Mouse (Mus musculus): ENCODE measurements around the gene Rfx4. TPM values are rescaled to one million over a fixed set of nuclear protein-coding genes. Genes with fewer than 3 reads are reported as not detected.
A peak's percentile ranks its signal among the peaks of the same experiment; 100 is the strongest.

Rfx4 gene
- polyA plus RNA-seq, 1 experiment: not detected

DNA sequence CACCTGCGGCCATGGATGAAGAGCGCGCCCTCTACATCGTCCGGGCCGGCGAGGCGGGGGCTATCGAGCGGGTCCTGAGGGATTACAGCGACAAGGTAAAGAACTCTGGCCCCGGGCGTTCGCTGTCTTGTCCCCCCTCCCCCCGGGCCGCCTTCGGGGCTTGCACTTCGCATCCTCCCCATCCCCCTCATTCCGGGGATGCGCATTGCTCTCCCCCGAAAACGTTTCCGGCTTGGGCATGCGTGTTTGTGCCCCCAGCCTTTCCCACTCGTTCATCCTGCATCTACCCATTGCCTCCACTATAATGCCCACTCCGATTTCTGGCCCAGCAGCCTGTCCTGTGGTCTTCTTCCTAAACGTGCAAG, 161.9 kb downstream of the Rfx4 start:
- under 1% methylated on average over 27 of the region's 27 CpGs for WGBS
- TF ChIP-seq POLR2A (IDR thresholded peaks at IDR 0.05; ENCODE audit: borderline replicate concordance, control insufficient read depth, low read depth, low read length): no peak
- TF ChIP-seq CTCF (IDR thresholded peaks at IDR 0.05; ENCODE audit: control insufficient read depth, insufficient read depth, low read length): no peak
- H3K27ac ChIP-seq (ENCODE audit: control insufficient read depth, insufficient read depth, low read depth, low read length, poor library complexity): peak overlapping the region; percentile 82
- no peaks in the 10 kb centered on the region; the same call in 1 of the 2 replicates for H3K4me1 ChIP-seq (ENCODE audit: control insufficient read depth, insufficient read depth, low read length)
- peak overlapping the region; percentile 73 for H3K4me3 ChIP-seq (replicated peaks; ENCODE audit: control insufficient read depth, low read depth, low read length)

DNA sequence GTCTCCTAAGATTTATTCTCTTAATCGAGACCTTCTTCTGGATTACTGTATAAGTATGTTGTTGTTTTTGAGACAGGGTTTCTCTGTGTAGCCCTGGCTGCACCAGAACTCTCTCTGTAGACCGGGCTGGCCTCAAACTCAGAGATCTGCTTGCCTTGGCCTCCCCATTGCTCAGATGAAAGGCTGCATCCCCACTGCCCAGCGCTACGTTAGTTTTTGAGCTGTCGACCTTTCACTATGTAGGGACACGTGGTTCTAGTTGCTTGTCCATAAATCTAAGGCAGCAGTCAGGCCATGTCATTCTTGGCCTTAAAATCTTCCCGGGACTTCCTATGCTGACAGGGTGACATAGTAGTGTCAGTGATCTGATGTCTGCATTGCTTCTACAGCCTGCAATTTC, 170.5 kb downstream of the Rfx4 start:
- no peak overlapping the region for H3K4me3 ChIP-seq (replicated peaks; ENCODE audit: control insufficient read depth, low read depth, low read length)
- H3K4me1 ChIP-seq (ENCODE audit: control insufficient read depth, insufficient read depth, low read length): no peaks in the 10 kb centered on the region
- H3K27ac ChIP-seq (ENCODE audit: control insufficient read depth, insufficient read depth, low read depth, low read length, poor library complexity): no peak overlapping the region
- WGBS: 85% methylated on average over 7 of the region's 7 CpGs
- TF ChIP-seq CTCF (IDR thresholded peaks at IDR 0.05; ENCODE audit: control insufficient read depth, insufficient read depth, low read length) (no peak), POLR2A (IDR thresholded peaks at IDR 0.05; ENCODE audit: borderline replicate concordance, control insufficient read depth, low read depth, low read length) (no peak)

GRCm38 (mm10) chr10:84926885-84927284, 171.0 kb downstream of the Rfx4 start:
- 84% methylated on average over 4 of the region's 4 CpGs for WGBS
- TF ChIP-seq POLR2A (IDR thresholded peaks at IDR 0.05; ENCODE audit: borderline replicate concordance, control insufficient read depth, low read depth, low read length) (no peak), CTCF (IDR thresholded peaks at IDR 0.05; ENCODE audit: control insufficient read depth, insufficient read depth, low read length) (no peak)
- Histone ChIP-seq H3K4me1 (ENCODE audit: control insufficient read depth, insufficient read depth, low read length) (no peaks in the 10 kb centered on the region), H3K27ac (ENCODE audit: control insufficient read depth, insufficient read depth, low read depth, low read length, poor library complexity) (no peak overlapping the region), H3K4me3 (replicated peaks; ENCODE audit: control insufficient read depth, low read depth, low read length) (no peak overlapping the region)

DNA sequence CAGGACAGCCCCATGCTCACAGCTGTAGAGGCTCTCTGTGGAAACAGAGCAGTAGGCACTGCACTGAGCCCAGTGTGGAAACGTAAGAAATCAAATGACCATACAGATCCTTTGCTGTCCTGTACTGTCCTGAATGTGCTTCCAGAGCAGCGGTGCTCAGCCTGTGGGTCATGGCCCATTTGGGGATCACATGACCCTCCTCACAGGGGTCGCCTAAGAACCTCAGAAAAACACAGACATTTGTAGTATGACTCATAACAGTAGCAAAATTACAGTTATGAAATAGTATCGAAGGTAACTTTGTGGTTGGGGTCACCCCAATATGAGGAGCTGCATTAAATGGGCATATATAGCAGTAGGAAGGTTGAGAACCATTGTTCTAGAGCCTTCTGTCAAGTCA, 172.6 kb downstream of the Rfx4 start:
- H3K27ac ChIP-seq (ENCODE audit: control insufficient read depth, insufficient read depth, low read depth, low read length, poor library complexity): no peak overlapping the region
- no peak overlapping the region for H3K4me3 ChIP-seq (replicated peaks; ENCODE audit: control insufficient read depth, low read depth, low read length)
- WGBS: 81% methylated on average over 4 of the region's 4 CpGs
- no peaks in the 10 kb centered on the region for H3K4me1 ChIP-seq (ENCODE audit: control insufficient read depth, insufficient read depth, low read length)
- TF ChIP-seq CTCF (IDR thresholded peaks at IDR 0.05; ENCODE audit: control insufficient read depth, insufficient read depth, low read length) (no peak), POLR2A (IDR thresholded peaks at IDR 0.05; ENCODE audit: borderline replicate concordance, control insufficient read depth, low read depth, low read length) (no peak)

GRCm38 (mm10) chr10:84935553-84936209, 179.8 kb downstream of the Rfx4 start:
- Histone ChIP-seq H3K4me3 (replicated peaks; ENCODE audit: control insufficient read depth, low read depth, low read length) (peak overlapping the region; percentile 11), H3K27ac (ENCODE audit: control insufficient read depth, insufficient read depth, low read depth, low read length, poor library complexity) (peak overlapping the region; percentile 56), H3K4me1 (ENCODE audit: control insufficient read depth, insufficient read depth, low read length) (peaks cover 3% of the 10 kb centered on the region; the same call in 1 of the 2 replicates)
- WGBS: 52% methylated on average over 7 of the region's 7 CpGs
- TF ChIP-seq POLR2A (IDR thresholded peaks at IDR 0.05; ENCODE audit: borderline replicate concordance, control insufficient read depth, low read depth, low read length) (no peak), CTCF (IDR thresholded peaks at IDR 0.05; ENCODE audit: control insufficient read depth, insufficient read depth, low read length) (no peak)

GRCm38 (mm10) chr10:84936832-84937515, 181.1 kb downstream of the Rfx4 start:
- TF ChIP-seq POLR2A (IDR thresholded peaks at IDR 0.05; ENCODE audit: borderline replicate concordance, control insufficient read depth, low read depth, low read length) (no peak), CTCF (IDR thresholded peaks at IDR 0.05; ENCODE audit: control insufficient read depth, insufficient read depth, low read length) (no peak)
- WGBS: 72% methylated on average over 4 of the region's 4 CpGs
- Histone ChIP-seq H3K4me3 (replicated peaks; ENCODE audit: control insufficient read depth, low read depth, low read length) (no peak overlapping the region), H3K27ac (ENCODE audit: control insufficient read depth, insufficient read depth, low read depth, low read length, poor library complexity) (no peak overlapping the region), H3K4me1 (ENCODE audit: control insufficient read depth, insufficient read depth, low read length) (peaks cover 3% of the 10 kb centered on the region; the same call in 1 of the 2 replicates)

DNA sequence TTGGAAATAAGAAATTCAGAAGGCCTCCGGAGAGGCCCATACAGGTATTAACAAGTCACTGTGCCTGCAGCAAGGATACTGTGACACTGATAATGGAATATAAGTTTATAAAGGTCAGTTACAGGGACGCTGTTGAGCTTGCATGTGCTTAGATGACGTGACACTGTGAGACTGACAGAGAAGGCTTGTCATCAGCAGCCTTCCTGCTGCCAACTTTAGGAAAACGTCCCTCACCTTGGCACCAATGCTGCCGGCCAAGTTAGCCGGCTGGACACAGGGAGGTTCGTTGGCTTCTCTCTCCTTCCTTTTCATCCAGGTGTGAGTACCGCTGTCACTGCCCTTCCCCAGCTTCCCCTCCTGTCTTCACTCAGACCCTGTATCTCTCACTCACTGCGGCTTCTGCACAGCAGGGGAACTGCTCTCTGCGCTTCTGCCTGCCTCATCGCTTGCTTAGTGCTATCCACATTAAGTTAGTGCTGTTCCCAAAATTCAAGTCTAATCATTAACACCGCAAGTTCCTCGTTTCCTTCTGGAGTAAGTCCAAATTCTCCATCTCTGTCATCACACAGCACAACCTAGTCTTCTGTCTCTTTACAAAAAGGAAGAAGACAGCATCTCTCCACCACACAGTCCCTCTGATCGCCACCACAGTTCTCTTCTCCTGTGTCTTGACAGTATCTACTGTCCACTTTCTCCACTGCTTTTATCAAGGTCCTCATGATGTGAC, 182.4 kb downstream of the Rfx4 start:
- TF ChIP-seq POLR2A (IDR thresholded peaks at IDR 0.05; ENCODE audit: borderline replicate concordance, control insufficient read depth, low read depth, low read length) (no peak), CTCF (IDR thresholded peaks at IDR 0.05; ENCODE audit: control insufficient read depth, insufficient read depth, low read length) (no peak)
- 79% methylated on average over 14 of the region's 14 CpGs for WGBS

GRCm38 (mm10) chr10:84938886-84939285, 183.0 kb downstream of the Rfx4 start:
- 87% methylated on average over 5 of the region's 5 CpGs for WGBS
- Histone ChIP-seq H3K27ac (ENCODE audit: control insufficient read depth, insufficient read depth, low read depth, low read length, poor library complexity) (no peak overlapping the region), H3K4me3 (replicated peaks; ENCODE audit: control insufficient read depth, low read depth, low read length) (no peak overlapping the region), H3K4me1 (ENCODE audit: control insufficient read depth, insufficient read depth, low read length) (peaks cover 3% of the 10 kb centered on the region; the same call in 1 of the 2 replicates)
- TF ChIP-seq CTCF (IDR thresholded peaks at IDR 0.05; ENCODE audit: control insufficient read depth, insufficient read depth, low read length) (no peak), POLR2A (IDR thresholded peaks at IDR 0.05; ENCODE audit: borderline replicate concordance, control insufficient read depth, low read depth, low read length) (no peak)

More for the DNA sequence above, 182.4 kb downstream of the Rfx4 start:
- Histone ChIP-seq H3K27ac (ENCODE audit: control insufficient read depth, insufficient read depth, low read depth, low read length, poor library complexity) (no peak overlapping the region), H3K4me3 (replicated peaks; ENCODE audit: control insufficient read depth, low read depth, low read length) (no peak overlapping the region), H3K4me1 (ENCODE audit: control insufficient read depth, insufficient read depth, low read length) (peaks cover 3% of the 10 kb centered on the region; the same call in 1 of the 2 replicates)

Measured in bone marrow, adult 2 months (tissue).